In genomic region chr7:30803256-30803655, GRCm38 (mm10) we compare ENCODE assay signal across 21 mouse cellular contexts. TPM values are rescaled to one million over a fixed set of nuclear protein-coding genes. Genes with fewer than 3 reads are reported as not detected.
"Had no signal": no experiment of that assay in that cellular context is flagged by ENCODE, and none has a peak within 500 bp of the region (broad histone marks: within the 10 kb centered on the region; RNA-seq: fewer than 3 reads in every experiment).

No protein-coding gene starts in this region.

- H3K4me1 ChIP-seq: limb, embryonic 13.5 days; midbrain, embryonic 10.5 days; neural tube, embryonic 15.5 days had no signal

- H3K9me3 ChIP-seq: neural tube, embryonic 15.5 days had no signal

- H3K4me2 ChIP-seq: limb, embryonic 13.5 days; neural tube, embryonic 15.5 days had no signal

- H3K4me3 ChIP-seq: layer of hippocampus, adult 2 months; limb, embryonic 13.5 days; midbrain, embryonic 10.5 days; myocyte; neural tube, embryonic 15.5 days had no signal

- DNase-seq: kidney, adult 18-20 months; kidney, postnatal 10 days; kidney, postnatal 4 days; left cerebral cortex, postnatal 4 days; midbrain, embryonic 14.5 days; right cerebral cortex, adult 18-20 months; right cerebral cortex, postnatal 25 days; thymus, postnatal 4 days had no signal

- H3K36me3 ChIP-seq: limb, embryonic 13.5 days; midbrain, embryonic 10.5 days; neural tube, embryonic 15.5 days had no signal

- H3K27ac ChIP-seq: layer of hippocampus, adult 2 months; limb, embryonic 13.5 days; midbrain, embryonic 10.5 days; neural tube, embryonic 15.5 days had no signal

- H3K27me3 ChIP-seq: limb, embryonic 13.5 days; neural tube, embryonic 15.5 days had no signal

- H3K9ac ChIP-seq: limb, embryonic 13.5 days; neural tube, embryonic 15.5 days had no signal

RNA-seq across cellular contexts. Expression of gene Krtdap, which starts 15.6 kb away (rescaled TPM):
- total RNA-seq: layer of hippocampus, adult 2 months; layer of hippocampus, postnatal 10 days; left cerebral cortex, postnatal 4 days; liver, adult 2 months; megakaryocyte, adult 5-6 weeks had no signal
- polyA plus RNA-seq: kidney, embryonic 14.5 days; liver, adult 2 months; midbrain, embryonic 10.5 days; midbrain, embryonic 14.5 days; myocyte; neural tube, embryonic 11.5 days; small intestine, adult 2 months had no signal

RNA-seq across cellular contexts. Expression of gene Ffar2, which starts 20.3 kb away (rescaled TPM):
- total RNA-seq: layer of hippocampus, adult 2 months; left cerebral cortex, postnatal 4 days had no signal
- polyA plus RNA-seq: kidney, embryonic 14.5 days; limb, embryonic 13.5 days; liver, adult 2 months; midbrain, embryonic 10.5 days; midbrain, embryonic 14.5 days; myocyte; neural tube, embryonic 11.5 days had no signal

RNA-seq across cellular contexts. Expression of gene Dmkn, which starts 39.7 kb away (rescaled TPM):
- total RNA-seq: liver, adult 2 months had no signal
- polyA plus RNA-seq: liver, adult 2 months; midbrain, embryonic 10.5 days; myocyte; neural tube, embryonic 11.5 days had no signal

RNA-seq across cellular contexts. Expression of gene Ffar3, which starts 52.7 kb away (rescaled TPM):
- total RNA-seq: layer of hippocampus, adult 2 months; layer of hippocampus, postnatal 10 days; left cerebral cortex, postnatal 4 days; liver, adult 2 months; megakaryocyte, adult 5-6 weeks had no signal
- polyA plus RNA-seq: kidney, embryonic 14.5 days; limb, embryonic 13.5 days; liver, adult 2 months; lung, embryonic 16.5 days; midbrain, embryonic 10.5 days; midbrain, embryonic 14.5 days; myocyte; neural tube, embryonic 11.5 days; neural tube, embryonic 15.5 days; thymus, postnatal 0 days had no signal
